Mouse (Mus musculus) cortical plate, adult 2 months (tissue): ENCODE measurements at regions not wholly inside any gene's neighbourhood (a gene's known extent, or its start where the extent isn't known, plus 50 kb on each side); places are given as distances from the start of the nearest gene placed in this dataset.

Source experiments
- CTCF ChIP-seq: fragments of 200-500 bp; IDR thresholded peaks from 2 replicates; pipeline ENCODE4 v1.5.1; 2011; ENCODE audit warnings: mild to moderate bottlenecking, control low read depth, low read length; ENCODE audit not compliant: insufficient read depth; ENCODE audit errors: extremely low read depth
- POLR2A ChIP-seq: fragments of 200-500 bp; IDR thresholded peaks from 2 replicates; pipeline ENCODE4 v1.6.1; 2011; ENCODE audit warnings: mild to moderate bottlenecking, low read length, control low read depth; ENCODE audit not compliant: insufficient read depth; ENCODE audit errors: extremely low read depth

DNA sequence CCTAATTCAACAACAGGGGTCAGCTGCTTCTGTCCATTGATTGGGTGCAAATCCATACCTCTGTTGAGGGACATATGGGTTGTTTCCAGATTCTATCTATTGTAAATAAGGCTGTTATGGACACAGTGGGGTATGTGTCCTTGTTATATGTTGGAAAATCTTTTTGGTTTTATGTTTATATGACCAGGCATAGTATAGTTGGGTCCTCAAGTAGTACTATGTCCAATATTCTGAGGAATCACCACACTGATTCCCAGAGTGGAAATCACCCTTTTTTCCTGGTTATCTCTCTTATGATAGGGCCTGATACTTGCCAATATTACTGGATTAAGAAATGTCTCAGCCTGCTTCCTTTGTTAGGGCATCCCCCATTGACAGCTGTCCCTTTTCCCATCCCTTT is 1471.0 kb downstream of the Kcnt2 start:
- TF ChIP-seq CTCF (no peak), POLR2A (no peak)
